Mouse (Mus musculus): Measurements from ENCODE around the gene Sat2.

Gene Sat2

DNA sequence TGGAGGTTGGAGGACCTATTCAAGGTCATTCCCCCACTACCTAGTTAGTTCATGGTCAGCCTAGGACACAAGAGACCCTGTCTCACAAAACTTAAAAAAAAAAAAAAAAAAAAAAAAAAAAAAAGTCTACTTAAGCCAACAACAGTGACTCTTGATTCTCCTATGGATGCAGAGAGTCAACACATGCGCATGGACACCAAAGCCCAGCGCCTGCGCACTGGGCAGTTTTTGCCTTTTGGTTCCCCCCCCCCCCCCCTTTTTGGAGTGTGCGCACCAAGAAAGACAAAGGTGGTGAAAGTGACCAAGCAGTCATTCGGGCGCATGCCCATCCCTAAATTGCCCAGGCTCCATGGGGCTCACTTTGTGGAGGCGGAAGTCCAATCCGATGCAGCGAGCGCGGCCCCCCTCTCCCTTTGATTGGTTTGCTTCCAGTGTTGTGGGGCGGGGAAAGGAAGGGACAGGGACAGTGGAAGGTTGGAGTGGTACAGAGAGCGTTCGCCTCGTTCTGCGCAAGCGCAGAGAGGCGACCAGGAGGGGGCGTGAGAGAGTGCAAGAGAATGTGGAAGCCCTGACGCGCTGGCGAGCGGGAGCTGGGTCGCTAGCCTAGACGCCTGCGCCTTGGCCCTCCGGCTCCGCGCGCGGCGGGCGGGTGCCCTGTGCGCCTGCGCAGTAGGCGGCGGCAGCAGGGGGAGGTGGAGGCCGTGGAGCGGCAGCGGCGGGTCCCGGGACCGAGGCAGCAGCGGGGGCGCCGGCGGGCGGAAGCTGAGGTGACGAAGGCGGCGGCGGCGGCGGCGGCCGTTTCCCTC, 10.7 kb downstream of the Sat2 start, which contains the start of gene Fxr2:
Fxr2 (plus strand) TSS at position 707 of the 806 bp plus-strand sequence.
- peak; percentile 100 for DNase-seq (ENCODE audit: low read depth, low spot score)

GRCm38 (mm10) chr11:69633128-69633866, 11.5 kb downstream of the Sat2 start:
- no peak for DNase-seq (ENCODE audit: low read depth, low spot score)

GRCm38 (mm10) chr11:69635471-69635870, 13.6 kb downstream of the Sat2 start:
- DNase-seq (ENCODE audit: low read depth, low spot score) = no peak

- no peak for DNase-seq (ENCODE audit: low read depth, low spot score)
Measured at GRCm38 (mm10) chr11:69645860-69646259, 24.0 kb downstream of the Sat2 start.

- DNase-seq (ENCODE audit: low read depth, low spot score) = no peak
Measured at GRCm38 (mm10) chr11:69653399-69653798, 31.6 kb downstream of the Sat2 start.

DNA sequence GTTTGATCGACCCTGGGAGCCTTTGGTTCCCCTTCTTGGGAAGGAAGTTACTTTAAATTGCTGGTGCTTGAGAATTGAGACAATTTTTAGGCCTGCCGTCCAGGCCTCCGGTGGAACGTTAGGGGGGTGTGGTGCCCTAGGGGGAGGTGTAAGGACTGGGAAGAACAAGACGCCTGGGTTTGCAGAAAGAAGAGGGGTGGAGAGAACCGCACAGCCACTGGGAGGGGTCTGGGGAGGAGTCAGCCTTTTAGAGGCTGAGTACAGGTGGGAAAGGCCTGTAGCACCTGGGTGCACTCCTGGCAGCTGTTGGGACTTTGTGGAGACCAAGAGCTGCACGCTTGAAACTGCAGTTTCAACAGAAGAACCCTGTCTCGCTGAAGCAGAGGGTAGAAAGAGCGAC, 32.9 kb downstream of the Sat2 start:
- no peak for DNase-seq (ENCODE audit: low read depth, low spot score)

DNA sequence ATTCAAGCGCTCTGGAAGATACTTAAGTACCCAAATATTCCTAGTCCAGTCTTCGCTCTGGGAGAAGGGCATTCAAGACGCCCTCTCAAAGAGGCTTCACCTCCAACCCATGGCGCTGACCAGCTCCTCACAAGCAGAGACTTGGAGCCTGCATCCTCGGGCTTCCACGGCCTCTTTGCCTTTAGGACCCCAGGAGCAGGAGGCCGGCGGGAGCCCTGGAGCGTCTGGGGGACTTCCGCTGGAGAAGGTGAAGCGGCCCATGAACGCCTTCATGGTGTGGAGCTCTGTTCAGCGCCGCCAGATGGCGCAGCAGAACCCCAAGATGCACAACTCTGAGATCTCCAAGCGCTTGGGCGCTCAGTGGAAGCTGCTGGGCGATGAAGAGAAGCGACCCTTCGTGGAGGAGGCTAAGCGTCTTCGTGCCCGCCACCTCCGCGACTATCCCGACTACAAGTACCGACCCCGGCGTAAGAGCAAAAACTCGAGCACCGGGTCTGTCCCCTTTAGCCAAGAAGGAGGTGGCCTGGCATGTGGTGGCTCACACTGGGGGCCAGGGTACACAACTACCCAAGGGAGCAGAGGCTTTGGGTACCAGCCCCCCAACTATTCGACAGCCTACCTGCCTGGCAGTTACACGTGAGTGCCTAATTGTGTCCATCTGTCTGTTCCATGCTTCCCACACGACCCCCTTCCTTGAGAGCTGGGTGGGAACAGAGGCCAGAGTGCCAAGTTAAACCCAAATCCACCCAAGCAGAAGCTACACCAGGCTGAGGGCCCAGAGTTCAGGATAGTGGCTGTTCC, 33.6 kb downstream of the Sat2 start, which contains the start of gene Sox15:
Sox15 (plus strand) TSS at position 51 of the 801 bp plus-strand sequence.
- no peak for DNase-seq (ENCODE audit: low read depth, low spot score)

GRCm38 (mm10) chr11:69656065-69656455, 34.2 kb downstream of the Sat2 start:
- DNase-seq (ENCODE audit: low read depth, low spot score) = no peak

- no peak for DNase-seq (ENCODE audit: low read depth, low spot score)
Measured at GRCm38 (mm10) chr11:69656617-69657461, 35.0 kb downstream of the Sat2 start.

DNA sequence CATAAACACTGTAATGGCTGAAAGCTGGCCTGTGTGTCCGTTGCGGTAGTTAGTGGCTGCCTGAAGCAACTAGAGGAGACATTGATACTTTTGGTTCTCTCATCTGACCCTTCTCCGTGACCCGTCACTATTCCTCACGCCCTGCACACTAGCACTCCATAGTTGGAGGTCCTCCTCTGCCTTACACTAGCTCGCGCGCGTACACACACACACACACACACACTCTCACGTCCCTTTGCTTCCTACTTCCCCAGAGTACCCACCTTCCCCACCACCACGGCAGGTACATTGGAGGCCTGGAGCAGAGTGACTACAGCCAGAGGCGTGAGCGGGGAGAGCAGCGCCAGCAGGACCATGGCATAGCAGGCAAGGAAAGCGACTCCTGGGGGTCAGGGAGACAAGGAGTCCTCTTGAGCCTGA, 35.6 kb downstream of the Sat2 start:
- no peak for DNase-seq (ENCODE audit: low read depth, low spot score)

GRCm38 (mm10) chr11:69661221-69661881, 39.5 kb downstream of the Sat2 start:
- DNase-seq (ENCODE audit: low read depth, low spot score) = no peak

DNA sequence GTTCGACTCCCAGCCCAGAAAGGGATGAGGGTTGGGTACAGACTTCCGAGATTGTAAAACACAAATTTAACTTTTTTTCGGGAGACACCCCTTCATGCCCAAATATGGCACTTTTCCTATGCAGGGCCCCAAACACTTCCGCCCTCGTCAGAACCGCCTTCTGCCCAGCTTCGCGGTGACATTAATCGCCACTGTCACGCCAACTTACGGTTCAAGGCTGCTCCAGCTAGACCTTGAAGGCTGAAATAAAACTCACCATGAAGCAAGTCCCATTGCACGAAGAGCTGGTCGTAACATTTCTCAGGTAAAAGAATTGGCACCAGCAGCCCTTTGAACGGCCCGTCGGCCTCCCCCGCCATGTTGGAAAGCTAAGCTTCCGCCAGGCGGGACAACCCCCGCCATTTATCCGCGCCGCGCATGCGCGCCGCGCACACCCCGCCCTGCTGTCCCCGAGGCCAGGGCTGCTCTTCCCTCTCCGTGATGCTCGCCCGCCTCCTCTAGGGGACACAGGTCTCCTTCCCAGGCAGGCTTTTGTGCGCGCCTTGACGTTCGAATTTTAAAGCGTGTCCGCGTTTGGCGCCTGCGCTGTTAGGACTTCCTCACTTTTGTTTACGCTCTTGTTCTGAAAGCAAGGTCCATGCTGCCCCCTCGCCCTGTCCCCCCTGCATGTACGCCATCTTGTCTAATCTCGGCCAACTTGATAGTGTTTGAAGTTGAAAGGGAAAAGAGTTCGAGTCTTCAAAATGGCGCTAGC, 40.6 kb downstream of the Sat2 start, which contains the start of gene Mpdu1:
Mpdu1 (minus strand) TSS at position 430 of the 754 bp plus-strand sequence.
- peak; percentile 97 for DNase-seq (ENCODE audit: low read depth, low spot score)

DNA sequence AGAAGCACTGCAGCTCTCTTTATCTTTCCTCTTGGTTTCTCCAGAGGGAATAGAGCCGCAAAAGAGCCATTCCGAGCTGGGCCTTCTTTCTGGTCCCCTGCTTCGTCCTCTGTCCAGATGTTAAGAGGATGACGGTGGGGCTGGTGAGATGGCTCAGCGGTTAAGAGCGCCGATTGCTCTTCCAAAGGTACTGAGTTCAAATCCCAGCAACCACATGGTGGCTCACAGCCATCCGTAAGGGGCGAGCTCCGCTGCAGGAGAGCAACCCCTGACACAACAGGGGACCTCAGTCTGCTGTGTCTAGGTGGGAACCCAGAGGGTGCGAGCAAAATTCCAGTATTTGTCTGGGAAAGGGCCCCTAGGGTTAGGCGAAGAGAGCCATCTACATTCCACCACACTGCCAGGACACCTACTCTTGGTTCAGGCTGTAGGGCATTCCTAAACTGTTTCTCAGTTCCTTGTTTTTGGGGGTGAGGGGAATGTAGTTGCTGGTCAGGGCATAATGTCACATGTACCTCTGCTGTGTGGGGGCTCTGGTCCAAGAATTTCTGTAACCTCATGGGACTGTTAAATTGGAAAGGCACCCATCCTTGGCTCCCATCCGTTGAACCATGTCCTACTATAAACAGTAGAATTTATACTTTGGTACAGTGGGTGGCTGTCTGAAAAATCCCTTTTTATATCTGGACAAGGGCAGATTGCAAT, 41.3 kb downstream of the Sat2 start:
- DNase-seq (ENCODE audit: low read depth, low spot score) = no peak

DNA sequence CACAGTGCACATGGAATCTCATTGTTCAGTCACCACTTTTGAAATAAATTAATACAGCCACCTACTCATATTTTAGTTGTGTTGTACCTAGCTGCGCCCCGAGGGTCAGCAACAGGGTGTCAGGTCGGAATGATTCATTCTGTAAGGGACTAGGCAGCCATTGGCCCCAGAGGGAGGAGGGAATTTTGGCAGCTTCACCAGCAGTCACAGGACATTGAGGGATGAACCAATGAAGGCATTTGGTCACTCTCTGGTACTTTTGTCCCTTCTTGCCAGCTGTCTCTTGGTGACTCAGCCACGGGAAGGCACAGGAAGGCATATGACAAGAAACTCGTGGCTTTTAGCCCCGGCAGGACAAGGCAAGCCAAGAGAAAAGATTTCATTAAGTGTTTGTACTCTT, 42.0 kb downstream of the Sat2 start:
- DNase-seq (ENCODE audit: low read depth, low spot score) = no peak

DNA sequence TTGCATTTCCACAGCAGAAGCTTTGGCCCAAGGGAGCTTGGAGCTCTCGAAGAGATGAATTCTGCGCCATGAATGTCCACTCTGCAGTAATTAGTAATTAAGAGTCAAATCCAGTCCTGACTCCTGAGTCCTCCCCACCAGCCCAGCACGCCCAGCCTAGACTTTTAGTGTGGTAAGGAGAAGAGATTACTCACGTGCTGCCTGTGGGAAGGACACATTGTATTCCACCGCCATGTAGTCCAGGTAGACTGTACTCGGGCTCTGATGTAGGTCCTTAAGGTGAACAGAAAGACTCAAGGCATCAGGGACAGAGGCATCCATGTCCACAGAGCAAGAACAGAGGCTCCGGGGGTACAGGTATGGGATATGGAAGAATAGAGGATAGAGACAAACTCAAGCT, 43.0 kb downstream of the Sat2 start:
- DNase-seq (ENCODE audit: low read depth, low spot score) = no peak

DNA sequence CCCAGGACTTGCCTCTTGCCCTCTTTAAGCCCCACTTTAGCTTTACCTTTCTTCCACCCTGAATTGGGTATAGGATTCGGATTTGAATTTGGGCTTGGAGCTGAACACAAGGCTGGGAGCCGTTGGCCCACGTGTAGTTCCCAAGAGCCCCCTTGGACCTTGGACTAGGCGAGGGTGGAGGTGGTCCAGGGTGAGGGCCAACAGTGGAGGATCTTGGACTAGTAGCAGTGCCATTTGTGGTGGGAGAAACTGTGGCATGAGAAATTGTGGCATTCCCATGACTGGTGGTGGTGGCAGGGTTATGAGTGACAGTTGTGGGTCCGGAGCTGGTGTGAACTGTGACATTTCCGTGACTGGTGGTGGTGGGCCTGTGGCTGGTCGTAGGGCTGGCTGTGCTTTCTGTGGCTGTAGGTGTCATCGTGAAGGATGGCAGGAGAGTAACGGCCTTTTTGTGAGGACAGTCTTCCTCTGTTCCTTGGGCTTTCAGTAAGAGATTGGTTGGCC, 43.7 kb downstream of the Sat2 start:
- DNase-seq (ENCODE audit: low read depth, low spot score) = no peak

DNA sequence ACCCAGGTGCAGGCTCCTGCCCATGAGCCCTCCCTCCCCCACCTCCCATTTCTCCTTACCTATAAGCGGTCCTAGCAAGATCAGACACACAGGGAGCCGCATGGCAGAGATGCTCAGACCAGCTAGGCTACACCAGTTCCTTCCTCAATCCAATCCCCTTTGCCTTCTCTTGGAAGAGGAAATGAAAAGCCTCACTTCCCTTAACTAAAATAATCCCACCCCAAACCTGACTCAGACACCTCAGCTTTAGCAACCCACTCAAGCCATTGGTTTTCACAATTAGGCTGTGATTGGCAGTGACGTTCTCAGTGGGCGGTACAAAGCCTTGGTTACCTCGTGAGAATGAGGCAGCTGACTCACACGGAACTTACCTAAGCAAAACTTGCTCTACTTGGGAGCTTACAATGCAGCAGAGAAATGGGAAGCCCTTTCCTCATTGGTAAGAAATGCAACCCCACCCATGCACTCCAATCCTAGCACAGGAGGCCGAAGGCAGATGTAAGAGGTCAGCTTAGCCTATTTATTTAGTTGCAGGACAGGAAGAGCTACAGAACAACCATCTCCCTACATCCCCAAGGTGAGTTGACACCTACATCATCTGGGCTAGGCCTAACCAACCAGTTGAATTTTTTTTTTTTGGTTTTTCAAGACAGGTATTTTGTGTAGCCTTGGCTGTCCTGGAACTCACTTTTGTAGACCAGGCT, 44.3 kb downstream of the Sat2 start, which contains the start of gene Cd68:
Cd68 (minus strand) TSS at position 193 of the 704 bp plus-strand sequence.
- DNase-seq (ENCODE audit: low read depth, low spot score) = peak; percentile 86

GRCm38 (mm10) chr11:69666665-69667005, 44.8 kb downstream of the Sat2 start:
- DNase-seq (ENCODE audit: low read depth, low spot score) = no peak

Measured in telencephalon, adult 2 months (tissue).